Mouse (Mus musculus) layer of hippocampus, adult 9-11 months (tissue): ENCODE measurements around the gene Cldn19.

Experiments
- DNase-seq: peaks from one replicate; pipeline ENCODE4 v3.0.0; 2022

Gene Cldn19

DNA sequence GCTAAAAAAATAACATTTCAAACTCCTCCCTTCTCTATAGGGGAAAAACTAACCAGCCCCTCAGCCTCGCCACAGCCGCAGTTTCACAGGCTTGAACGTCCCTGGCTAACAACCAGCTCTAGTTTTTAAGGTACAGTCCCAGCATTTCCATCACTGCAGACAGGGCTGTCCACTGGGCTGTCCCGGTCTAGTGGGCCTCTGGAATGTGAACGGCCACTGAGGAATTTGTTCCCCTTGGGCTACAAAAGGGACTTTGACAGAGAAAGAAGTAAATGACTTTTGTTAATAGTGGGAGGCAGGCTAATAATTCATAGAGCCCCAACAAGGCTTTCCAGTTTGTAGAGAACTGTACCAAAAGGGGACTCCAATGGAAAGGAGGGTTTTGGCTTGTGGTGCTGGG lies 50.2 kb downstream of the Cldn19 start:
- DNase-seq: no peak
